Mouse (Mus musculus) ovary, postnatal 36 days (tissue): Measurements from ENCODE around the gene Aup1.

Experiments used
- DNase-seq: peaks from one replicate; pipeline ENCODE4 v3.0.0; 2022; ENCODE audit warnings: low spot score, mixed read lengths

Gene Aup1

DNA sequence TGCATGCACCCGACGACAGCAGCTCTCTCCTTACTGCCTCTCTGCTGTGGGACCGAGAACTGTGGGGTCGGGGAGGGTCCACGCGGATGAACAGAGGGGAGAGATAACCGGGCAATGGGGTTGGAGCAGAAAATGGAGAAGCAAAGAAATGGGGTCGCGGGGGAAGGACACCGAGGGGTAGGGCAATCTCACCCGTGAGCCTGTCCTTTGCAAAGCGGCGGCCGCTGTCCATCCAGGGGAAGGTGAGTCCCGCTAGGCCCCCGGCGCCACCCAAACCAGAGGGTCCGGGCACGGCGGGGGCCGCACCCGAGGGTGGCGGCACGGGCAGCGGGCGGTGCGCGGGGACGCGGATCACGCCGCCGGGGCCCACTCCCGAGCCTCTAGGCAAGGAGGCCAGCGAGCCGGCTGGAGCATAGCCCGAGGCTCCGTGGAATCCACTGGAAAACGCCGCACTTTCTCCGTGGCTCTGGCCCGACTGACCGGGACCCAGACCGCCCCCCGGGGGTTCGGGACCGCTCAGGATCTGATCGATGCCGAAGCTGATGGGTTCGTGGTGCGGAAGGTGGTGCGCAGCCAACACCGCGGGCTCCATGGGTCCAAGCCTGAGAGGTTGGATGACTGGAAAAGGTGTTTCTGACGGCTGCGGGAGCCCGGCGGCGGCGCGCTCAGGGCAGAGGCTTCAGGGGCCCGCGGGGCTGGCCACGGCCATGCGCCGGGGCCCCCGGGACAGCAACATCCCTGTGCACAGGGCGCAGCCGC is 15.3 kb downstream of the Aup1 start:
- DNase-seq, result no peak

DNA sequence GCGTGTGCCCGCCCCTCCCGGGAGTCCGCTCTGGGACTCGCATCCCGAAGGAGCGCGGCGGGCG is 15.8 kb downstream of the Aup1 start, which contains the start of gene Tlx2:
Tlx2 (minus strand) TSS at position 47 of the 64 bp plus-strand sequence.
- no peak for DNase-seq

DNA sequence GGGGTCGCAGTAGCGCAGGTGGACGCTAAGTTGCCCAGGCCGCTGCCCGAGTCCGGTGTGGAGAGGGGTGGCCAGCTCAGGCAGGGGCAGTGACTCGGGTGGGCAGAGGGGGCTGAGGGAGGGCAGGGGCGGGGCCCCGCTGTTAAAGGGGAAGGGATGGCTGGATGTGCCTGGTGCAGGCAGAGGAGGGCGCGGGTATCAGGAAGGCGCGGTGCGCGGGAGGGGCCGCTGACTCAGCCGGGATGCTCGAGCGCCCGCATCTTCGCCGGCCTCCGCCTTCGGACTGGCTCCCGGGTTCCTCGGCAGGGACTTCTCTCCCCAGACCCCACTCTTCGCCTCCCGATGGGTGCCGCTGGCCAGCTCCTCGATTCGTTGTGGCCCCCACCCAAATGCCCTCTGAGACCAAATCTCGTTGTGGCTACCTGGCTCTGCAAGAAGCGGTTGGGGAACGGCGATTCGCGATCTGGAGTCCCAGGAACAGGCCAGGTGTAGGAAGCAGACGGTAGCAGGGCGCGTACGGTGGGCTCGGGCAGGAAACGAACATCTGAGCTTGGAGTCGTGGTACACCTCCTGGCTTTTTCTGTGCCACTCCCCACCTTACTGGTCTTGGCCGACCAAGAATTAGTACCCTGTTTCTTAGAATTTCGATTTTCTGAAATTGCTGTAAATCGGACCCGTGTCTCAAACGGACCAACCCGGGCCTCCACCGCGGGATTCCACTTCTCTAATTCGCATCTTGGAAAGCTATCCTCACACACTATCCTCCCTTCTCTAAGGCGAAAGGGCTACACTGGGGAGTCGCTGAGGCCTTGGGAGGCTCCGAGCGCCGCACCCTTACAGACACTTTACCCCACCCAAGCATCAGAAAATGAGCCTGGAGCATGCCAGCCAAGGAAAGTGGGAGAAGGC is 16.2 kb downstream of the Aup1 start:
- peak; percentile 40 for DNase-seq

DNA sequence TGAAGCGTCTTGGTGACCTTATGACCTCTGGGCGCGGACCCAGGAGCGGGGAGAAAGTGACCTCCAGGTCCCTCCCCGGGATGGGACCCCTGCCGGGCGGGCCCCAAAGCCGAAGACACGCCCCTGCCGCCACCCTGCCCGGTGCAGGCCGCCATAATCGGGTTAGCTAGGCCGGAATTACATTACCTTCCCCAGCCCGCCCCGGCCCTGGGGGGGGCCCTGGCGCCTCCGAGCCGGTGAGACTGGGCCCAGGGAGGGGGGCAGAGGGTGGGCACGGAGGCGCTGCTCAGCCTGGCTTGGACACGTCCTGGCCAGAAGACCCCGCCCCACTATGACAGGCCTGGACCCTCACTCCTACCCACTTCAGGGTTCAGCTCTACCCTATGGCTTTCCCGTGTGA is 16.9 kb downstream of the Aup1 start:
- no peak for DNase-seq

DNA sequence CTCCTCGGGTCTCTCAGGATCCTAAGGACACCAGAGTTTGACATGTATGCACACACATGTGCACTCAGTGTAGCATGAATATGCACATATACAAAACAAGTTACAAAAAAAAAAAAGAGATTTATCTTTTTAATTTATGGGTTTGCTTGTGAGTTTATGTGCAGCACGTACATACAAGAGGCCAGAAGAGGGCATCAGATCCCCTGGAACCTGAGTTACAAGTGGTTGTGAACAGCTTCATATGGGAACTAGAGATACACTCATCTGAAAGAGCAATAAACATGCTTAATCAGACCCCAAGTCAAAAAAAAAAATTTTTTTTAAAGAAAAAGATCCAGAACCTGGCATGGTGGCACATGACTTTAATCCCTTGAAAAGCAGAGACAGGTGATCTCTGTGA is 20.7 kb downstream of the Aup1 start:
- DNase-seq, result no peak

DNA sequence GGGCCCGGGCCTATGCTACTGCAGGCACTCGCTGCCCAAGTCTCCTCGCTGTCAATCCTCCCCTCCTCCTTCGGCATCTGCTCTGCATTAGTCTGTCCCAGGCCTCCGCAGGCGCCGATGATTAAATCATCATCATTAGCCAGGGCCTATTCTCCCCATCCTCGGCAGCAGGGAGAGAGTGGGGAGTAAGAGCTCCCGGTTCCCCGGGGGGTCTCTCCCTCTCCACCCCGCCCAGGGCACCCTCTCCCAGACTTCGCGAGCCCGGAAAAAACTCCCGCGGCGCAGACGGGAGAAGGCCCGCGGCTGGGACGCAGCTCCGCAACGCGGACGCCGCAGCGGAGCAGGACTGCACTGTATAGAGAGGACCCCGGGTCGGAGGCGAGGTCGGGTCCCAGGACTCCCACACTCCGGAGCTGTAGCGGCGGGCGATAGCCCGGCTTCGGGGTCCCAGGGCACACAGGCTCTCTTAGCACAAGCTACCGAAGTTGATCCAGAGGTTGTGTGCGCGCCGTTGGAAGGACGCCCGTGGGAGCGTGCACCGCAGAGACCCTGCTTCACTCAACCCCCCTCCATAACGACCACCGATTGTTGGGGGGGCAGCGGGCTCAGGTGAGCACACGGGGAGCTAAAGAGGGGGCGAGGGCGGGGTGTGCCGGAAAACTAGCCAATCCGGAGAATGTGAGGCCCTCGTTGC is 23.5 kb downstream of the Aup1 start, which contains the start of gene Pcgf1:
Pcgf1 (plus strand) TSS at position 240 of the 694 bp plus-strand sequence.
- no peak for DNase-seq

DNA sequence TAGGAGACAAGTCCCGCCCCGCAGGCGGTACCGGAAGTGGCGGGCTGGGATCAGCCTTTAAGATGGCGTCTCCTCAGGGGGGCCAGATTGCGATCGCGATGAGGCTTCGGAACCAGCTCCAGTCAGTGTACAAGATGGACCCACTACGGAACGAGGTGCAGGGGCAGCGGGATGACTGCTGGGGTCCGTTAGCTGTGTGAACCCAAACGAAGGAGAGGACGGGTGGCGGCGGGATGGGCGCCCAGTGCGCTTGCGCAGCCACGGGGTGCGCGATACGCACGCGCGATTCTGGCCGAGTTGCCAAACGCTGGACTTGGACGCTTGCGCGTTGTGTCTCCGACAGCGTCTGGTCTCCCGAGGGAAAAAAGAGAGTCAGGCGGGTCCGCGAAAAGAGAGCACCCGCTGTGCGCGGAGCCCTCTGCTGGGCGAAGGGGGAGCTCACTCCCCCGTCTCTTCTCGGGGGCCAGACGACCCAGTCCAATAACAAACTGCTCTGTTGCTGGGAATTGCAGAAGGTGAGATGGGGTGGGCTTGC is 24.1 kb downstream of the Aup1 start:
- peak; percentile 98 for DNase-seq

DNA sequence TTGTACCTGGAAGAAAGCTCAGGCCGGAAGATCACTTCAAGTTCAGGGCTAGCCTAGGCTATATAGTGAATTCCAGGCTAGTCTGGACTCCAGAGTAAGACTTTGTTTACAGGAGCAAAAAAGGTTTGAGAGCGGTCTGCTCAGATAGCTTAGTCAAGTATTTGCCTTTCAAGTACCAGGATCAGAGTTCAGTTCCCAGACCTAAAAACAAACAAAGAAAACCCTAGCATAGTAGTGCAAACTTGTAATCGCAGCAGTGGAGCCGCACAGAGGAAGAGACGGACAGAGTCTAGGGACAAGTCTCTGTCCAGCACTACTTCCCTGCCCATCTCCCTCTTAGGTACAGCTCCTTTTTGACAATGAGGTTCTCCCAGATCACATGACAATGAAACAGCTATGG is 25.9 kb downstream of the Aup1 start:
- no peak for DNase-seq

DNA sequence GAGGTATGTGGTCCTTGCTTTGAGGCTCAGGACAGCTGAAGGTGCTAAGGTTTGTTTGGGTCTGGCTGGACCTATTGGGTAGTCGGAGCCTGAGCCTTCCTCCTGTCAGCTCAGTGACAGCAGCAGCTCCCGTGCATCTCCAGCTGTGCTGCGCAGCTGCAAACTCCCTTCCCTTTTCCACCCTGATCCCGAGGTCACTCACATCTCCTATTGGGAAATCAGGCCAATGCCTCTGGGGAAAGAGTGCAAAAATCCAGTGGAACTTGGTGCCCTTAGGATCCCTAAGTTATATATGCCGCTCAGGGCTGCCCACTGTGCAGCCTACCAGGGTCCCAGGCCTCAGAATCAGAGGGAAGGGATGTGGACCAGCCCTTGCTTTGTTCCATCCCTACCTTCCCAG is 29.2 kb downstream of the Aup1 start:
- no peak for DNase-seq

DNA sequence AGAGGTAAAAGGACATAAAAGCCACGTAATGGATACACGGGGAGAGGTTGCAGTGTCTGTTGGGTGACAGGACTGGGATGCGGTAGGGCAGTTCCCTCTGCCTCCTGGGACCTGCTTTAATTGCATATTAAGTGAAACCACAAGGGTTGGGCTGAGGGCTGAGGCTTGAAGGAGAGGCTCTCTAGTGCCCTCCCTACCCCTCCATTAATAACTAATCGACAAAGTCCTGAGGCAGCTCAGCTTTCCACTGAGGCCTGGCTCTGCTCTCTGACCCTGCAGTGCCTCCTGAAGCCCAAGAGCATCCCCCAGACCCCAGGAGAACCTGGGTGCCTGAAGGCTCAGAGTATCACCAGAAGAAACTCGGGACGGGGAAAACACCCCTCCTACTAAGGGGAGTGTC is 30.2 kb downstream of the Aup1 start:
- no peak for DNase-seq

DNA sequence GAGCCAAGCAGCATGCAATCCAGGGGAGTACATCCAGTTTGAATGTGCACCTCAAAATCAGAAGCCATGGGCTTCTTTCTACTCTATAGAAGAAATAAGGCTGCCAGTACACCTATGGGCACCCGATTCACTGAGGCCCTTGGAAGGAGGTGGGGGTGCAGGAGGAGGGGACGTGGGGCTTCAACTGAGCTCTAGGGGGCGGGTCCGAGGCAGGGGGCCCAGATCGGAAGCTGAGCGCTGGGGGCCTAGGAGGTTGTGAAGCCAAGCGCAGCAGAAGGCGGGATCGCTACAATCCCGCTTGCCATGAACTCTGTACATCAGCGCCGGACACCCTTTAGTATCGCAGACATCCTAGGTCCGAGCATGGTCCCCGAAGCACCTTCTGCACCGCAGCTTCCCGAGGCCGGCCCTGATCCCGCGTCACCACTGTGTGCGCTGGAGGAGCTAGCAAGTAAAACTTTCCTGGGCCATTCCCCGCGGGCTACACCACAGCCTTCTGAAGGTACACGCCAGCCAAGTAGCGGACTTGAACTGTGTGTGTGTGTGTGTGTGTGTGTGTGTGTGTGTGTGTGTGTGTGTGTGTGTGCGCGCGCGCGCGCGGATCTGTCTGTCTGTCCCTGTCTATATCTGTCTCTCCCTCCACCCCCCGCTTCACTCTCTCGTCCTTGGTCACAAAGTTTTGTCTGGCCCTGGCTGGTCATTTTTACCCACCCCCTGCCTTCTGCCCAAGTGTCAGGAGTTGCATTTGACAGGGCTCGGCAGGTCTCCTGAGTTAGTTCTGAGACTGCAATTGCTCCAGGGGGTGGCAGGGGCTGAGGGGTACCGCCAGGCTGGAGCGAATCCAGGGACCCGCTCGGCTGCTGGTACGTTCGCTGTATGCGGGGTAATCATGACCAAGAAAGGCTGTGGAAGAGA is 32.1 kb downstream of the Aup1 start, which contains the start of gene Lbx2:
Lbx2 (plus strand) TSS at position 247 of the 915 bp plus-strand sequence.
- DNase-seq, result peak; percentile 47

DNA sequence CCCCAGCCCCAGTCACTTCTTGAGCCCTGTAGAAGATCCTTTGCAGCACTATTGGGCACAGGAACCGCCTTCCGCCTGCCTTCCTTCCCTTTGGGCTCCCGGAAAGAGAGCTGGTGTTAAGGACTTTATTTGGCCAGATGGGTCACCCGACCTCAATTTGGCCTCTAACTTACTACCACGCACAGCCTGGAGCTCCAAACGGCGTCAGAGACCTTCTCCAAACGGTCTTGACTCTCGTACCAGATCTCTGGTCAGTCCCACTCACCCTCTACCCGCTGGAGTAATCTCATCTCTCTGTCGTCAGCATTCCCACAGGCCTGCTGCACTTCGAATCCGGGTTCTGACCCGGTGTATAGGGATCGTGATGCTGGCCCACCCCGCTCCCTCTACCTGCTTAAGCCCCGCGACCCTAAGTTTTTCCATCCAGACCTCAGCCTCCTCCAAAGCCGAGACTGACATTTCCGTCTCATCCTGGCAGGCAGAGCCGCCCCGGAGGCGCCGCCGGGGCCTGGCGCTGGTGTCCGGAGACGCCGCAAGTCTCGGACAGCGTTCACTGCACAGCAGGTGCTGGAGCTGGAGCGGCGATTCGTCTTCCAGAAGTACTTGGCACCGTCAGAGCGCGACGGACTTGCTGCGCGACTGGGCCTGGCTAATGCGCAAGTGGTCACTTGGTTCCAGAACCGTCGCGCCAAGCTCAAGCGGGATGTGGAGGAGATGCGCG is 33.0 kb downstream of the Aup1 start:
- DNase-seq, result peak; percentile 46

DNA sequence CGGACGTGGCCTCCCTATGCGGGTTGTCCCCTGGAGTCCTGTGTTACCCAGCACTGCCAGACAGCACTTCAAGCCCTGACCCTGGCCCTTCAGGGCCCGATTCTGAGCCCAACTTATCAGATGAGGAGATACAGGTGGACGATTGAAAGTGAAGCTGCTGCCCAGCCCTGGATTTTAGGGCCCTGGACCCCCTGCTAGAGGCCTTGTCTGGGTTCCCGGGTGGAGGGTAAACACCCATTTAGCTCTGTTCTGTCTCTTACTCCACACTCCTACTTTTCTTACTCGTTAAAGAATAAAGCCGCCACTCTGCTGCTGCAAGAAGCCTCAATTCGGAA is 33.6 kb downstream of the Aup1 start:
- DNase-seq, result no peak

DNA sequence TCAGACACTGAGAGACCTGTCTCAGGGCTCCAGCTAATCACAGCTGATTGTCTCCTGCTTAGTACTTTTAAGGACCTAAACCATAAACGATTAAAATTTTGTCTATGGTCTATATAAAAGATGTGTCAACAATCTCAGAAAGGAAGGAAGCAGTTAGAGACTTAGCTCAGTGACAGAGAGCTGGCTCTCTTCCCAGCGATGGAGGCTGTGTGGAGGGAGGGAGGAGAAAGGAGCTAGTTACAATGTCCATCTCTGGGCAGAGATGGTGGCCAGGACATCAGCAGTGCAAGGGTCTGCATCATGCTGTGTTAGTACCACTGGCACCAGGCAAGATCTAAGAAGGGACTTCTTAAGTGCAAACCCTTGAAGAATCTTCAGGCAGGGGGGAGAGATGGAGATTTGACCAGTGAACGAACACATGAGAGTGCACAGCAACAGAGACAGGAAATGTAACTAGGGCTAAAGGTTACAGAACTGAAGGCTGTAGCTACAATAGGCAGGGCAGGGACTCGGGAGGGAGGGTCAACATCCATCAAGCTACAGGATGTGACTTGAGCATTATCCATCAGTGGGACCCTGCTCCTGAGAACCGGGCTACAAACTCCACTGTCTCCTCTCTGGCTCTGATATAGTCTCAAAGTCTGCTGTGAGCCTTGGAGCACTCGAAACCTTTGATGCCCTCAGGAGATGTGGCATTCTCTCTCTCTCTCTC is 38.3 kb downstream of the Aup1 start:
- DNase-seq, result no peak

DNA sequence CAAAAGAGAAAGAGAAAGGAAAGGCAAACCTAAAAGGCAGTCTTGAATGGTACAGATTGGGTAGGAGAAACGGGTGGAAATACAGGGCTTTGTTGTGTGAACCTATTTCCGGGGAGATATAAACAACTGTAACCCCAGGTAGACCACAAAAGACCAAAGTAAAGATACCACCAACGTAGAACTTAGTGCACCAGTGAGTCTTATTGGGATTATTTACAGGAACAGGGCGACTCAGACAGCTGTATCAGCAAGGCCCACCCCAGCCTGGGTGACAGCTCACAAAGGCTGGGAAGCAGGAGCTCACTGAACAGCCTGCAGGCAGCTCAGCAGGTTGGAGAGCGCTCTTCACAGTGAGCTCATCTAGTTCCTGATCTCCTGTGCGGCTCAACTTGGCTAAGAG is 41.6 kb downstream of the Aup1 start:
- DNase-seq, result no peak

DNA sequence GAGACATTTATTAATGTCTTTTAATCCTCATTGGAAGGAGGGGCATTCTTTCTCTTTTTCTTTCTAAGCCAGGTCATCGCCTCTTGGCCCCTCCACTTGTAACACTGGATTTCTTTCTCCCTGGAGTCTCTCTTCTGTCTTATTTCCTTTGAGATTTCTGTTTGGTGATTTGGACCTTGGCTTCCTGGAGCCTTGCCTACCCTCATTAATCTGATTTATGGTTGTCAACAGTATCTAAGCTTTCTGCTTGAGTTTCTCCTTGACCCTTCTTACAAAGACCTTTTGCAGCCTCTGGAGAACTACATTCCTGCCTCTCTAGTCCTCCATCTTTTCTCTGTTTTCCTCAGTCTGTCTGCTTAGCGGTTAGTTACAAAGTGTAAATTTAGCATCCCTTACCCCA is 44.1 kb downstream of the Aup1 start:
- no peak for DNase-seq

DNA sequence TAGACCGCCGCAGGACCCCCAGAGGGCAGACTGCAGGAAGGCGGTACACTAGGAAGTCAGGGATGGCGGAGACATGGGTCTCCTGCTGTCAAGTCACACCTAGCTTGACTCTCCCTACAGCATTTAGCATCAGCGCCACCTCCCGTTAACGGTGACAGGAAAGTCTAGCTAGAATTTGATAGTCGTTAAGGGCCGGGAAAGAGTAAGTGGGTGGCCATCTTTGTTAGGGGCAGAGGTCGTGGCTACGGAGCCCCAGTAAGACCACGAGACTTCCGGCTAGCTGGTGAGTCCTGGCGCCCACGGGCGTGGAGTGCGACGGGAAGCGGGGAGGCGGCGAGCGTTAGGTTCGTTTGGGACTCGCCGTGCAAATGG is 47.0 kb downstream of the Aup1 start, which contains the start of the genes Ccdc142 and Gm42688:
Ccdc142 (plus strand) TSS at position 286 of the 372 bp plus-strand sequence.
Gm42688 (plus strand) TSS at position 302 of the 372 bp plus-strand sequence.
- peak; percentile 87 for DNase-seq

DNA sequence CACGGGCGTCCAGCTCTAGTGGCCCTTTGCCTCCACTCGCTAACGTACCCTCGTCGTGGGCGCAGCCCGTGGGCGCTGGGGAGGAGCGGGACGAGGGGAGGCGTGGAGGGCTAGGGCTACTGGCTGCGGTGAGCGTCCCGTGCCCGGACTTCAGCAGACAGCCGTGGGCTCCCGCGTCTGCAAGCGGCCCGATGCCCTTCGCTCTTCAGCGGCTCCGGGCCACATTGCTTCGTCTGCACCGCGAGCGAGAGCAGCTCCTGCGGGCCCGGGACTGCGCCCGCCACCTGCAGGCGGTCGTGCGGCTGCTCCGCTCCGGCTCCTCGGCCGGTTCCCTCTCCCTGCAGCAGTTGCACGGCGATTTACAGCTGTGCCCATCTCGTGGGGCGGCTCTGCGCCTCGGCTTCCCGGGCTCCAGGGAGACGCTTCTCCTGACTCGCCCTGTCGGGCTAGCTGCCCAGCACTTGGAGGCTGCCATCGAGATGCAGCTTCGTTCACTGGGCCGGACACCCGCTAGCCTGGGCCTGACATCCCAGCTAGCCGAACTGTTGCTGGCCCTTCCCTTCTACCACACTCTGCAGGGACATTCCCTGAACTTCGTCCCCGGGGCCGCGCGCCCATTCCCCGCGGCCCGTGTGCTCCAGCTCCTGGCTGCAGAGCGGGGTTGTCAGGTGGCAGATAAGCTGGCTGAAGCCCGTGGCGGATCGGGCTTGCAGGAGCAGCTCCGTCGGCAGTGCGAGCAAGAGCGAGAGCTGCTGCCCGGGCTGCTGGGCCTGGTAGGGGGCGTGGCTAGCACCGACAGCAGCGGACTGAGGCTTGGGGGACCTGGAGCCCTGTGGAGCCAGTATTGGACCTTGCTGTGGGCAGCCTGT is 47.6 kb downstream of the Aup1 start:
- DNase-seq, result peak; percentile 73

DNA sequence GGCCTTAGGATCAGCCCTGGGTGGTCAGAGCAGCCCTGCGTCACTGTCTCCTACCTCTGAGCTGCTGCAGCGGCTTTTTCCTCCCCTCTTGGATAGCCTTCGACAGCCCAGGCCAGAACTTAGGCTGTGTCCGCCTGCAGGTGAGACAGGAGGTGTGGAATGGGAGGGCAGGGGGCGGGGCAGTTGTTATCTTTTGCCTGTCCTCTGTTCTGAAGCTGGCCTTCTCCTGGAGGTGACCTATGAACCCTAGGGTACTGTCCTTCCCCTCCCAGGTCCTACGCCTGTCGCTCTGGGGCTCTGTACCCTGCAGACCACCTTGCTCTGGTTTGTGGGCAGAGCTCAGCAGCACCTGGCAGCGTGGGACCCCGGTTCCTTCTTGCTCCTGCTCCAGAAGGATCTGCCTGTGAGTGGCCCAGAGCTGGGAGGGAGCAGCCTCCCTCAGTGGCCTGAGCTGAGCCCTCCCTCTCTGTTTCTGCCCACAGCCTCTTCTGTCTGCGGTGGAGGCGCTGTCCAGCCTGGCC is 48.9 kb downstream of the Aup1 start:
- DNase-seq, result no peak
